Mouse (Mus musculus) retina, postnatal 7 days (tissue): ENCODE data around the gene Smpd2.

Source experiments
- DNase-seq: peaks from one replicate; pipeline ENCODE4 v3.0.0-alpha.2; 2012; ENCODE audit warnings: low read depth, low spot score

Smpd2 gene

DNA sequence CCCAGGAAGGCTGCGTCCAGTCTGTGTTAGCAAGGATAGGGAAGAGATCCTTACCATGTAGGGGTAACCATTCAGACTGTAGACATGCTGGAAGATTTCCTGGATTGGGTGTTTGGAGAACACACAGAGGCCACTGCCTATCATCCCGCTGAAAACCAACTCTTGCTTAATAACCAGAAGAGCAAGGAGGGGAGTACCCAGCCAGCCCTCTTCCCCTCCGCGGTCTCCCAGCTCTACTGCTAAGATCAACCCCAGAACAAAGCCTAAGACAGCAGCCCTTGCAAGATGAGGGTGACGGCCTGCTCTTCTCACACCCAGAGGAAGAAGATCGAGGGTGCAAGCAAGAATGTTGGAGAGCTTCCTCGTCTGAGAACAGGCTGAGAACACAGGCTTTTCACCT is 1.3 kb downstream of the Smpd2 start:
- DNase-seq = no peak

DNA sequence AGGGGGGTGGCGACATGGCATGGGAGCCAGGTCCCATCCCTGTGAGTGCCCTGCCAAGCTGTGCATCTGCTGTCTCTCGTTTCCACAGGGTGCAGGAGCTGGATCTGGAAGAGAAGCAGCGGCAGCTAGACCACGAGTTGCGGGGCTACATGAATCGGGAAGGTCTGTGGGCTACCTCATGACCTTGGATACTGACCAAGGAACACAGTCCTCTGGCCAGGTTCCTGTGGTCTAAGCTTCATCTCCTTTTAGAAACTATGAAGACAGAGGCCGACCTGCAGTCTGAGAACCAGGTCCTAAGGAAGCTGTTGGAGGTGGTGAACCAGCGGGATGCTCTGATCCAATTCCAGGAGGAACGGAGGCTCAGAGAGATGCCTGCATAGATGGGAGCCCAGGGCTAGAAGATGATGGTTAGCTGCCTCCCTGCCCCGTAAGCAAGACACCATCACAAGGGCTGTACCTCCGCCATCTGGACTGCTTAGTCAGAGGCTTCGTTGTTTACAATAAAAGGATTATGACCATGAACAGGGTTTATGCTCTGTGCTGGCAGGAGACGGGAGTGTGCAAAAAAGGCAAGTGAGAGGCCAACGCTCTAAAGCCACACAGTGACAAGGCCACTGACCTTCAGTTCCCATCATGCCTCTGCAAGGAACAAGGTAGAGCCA is 3.5 kb downstream of the Smpd2 start:
- DNase-seq = no peak

DNA sequence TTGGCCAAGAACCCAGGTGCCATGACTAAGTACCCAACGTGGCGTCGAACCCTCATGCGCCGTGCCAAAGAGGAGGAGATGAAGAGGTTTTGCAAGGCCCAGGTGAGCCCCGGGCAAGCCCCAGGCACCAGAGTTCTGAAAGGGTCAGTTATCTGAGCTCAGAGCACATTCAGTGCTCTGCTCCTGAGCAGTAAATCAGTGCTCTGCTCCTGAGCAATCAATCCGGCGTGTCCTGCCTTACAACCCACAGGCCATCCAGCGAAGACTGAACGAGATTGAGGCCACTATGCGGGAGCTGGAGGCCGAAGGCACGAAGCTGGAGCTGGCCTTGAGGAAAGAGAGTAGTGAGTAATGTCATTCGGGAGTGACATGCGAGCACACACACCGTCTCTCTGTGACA is 4.4 kb downstream of the Smpd2 start:
- DNase-seq = no peak

DNA sequence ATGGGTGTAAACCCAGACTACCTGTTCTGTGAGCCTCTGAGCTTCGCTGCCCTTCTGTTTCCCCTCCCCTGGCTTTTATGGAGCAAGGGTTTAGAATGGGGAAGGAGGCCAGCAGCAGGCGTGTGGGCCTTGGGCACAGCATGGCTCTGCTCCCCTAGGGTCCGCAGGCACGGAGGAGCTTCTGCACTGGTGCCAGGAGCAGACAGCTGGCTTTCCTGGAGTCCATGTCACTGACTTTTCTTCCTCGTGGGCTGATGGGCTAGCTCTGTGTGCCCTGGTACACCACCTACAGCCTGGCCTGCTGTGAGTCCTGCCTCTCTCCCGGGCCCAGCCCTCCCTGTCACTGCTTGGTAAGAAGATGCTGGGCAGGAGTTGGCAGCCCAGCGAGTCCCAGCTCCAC is 7.7 kb downstream of the Smpd2 start:
- no peak for DNase-seq

DNA sequence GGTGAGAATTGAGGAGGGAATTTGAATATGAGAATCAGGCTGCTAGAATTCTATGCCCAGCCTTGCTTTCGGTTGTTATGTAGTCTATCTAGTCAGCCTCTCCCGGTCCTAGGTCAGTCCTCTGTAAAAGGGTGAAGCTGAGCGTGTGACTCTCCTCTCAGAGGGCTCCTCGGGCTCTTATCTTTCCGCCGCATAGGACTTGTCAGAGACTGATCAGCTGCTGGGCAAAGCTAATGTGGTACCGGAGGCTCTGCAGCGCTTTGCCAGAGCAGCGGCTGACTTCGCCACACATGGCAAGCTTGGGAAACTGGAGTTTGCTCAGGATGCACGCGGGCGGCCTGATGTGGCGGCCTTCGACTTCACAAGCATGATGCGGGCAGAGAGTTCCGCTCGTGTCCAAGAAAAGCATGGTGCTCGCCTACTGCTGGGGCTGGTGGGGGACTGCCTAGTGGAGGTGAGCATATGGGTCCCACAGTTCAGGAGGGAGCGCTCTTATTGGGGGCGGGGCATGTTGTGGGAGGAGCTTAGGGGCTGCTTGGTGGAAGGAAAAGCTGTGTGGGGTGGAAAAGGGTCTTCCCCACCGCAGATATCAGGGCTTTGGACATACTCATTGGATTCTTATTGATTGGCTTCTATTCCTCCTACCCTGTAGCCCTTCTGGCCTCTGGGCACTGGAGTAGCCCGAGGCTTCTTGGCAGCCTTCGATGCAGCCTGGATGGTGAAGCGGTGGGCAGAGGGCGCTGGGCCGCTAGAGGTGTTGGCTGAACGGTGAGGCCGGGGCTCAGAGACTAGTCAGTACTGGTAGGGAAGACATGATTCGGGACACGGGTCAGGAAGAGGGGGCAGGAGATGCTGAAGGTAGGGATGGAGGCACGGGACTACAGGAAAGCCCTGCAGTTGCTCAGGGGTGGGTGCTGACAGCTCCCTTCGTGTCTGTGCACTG is 9.0 kb downstream of the Smpd2 start:
- no peak for DNase-seq

DNA sequence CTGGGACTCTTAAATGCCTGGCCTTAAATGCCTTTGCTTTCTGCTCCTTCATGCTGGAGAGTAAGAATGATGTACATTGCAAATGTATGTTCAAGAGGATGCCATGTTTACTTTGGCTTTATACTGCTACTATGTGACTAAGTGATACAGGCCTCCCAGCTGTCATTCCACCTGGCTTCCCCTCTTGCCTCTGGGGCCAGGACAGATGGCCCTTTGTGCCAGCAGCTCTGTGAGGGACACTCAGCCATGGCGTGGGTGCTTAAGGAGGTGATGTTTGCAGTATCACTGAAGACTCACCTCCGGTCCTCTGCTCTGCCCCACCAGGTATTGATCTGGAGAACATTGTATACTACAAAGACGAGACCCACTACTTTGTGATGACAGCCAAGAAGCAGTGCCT is 10.2 kb downstream of the Smpd2 start:
- no peak for DNase-seq

DNA sequence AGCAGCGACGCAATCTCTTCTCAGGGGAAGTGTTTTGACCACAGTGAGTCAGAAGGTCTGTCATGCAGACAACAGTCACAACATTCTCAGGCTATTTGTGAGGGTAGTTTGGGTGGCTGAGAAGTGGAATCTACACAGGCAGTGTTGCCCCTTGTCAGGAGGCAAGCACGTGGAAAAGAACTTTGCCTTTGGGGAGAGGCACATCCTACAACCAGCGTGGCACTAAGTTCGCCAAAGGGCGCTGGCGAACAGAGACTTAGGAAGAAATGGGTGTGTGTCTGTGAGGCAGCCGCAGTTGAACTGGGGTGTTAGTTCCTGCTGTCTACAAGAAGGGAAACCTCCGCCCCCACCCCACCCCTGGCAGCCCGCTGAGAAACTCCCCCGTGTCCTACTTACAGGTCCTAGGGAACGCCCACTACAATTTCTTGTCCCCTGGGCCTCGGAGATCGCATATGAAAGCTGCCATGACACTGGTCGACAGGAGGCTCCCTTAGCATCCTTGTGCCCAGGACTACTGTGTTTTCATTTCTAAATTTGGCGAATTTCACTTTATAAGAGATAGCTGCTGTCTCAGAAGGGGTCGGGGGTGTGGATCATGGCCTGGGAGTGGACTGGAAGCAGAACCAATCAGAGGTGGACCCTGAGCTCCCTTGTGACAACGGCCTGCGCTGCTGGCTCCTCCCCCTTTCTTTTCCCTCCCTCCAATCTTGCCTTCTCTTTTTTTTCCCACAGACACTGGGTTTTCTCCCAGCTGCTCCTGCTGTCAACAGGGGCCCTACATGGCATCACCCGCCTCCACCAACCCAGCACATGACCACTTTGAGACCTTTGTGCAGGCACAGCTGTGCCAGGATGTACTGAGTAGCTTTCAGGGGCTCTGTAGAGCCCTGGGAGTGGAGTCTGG is 12.6 kb downstream of the Smpd2 start:
- no peak for DNase-seq

DNA sequence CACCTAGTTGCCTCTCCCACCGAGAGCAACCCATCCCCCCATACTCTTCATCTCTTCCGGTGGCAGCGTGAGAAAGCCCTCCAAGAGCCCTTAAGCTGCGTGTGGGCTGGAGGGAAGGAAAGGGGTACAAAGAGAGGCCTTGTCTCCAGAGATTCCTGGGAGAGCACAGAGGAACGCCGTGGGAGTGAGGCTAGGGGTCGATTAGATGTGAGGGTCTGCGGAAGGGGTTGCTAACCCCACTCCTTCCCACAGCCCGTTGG is 13.2 kb downstream of the Smpd2 start:
- no peak for DNase-seq

DNA sequence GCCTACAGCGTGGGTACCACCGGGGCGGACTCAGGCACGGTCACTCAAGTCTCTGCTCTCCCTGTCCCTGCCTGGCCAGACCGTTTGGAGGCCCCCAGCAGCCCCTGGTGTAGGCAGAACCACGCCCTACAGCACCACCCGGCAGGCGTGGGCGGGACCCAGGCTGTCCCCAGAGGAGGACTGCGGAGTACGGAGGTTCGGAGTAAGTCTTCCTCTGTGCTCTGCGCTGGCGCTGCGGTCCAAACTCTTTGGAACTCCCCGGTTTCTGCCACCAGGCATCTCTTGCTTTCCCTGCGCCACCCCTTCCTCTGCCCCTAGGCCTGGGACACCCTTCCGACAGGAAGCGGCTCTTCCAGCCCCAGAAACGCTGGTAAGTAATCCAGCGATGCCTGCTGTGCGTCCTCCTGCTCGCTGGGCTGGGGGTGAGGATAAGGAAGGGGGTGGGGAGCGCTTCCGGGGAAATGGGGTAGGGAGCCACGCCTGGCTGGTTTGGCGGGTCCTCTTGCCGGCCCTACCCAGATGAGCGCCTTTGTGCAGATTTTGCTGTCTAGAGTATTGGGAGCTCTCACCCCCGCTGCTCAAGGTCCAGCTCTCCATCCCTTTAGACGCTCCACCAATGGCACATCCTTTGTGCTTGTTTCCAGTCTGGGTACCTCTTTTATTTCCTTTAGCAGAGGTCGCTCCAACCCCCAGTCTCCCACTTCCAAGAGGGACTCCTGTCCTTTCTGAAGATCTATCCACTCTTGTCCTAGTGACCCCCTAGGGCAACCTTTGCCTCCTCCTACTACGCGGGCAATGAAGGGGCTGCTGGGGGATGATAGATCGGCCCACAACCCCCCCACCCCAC is 13.8 kb downstream of the Smpd2 start, which contains the start of gene Mical1:
Gene Mical1, plus strand, starts transcription at position 144 of the 847 bp plus-strand sequence.
- DNase-seq = no peak

DNA sequence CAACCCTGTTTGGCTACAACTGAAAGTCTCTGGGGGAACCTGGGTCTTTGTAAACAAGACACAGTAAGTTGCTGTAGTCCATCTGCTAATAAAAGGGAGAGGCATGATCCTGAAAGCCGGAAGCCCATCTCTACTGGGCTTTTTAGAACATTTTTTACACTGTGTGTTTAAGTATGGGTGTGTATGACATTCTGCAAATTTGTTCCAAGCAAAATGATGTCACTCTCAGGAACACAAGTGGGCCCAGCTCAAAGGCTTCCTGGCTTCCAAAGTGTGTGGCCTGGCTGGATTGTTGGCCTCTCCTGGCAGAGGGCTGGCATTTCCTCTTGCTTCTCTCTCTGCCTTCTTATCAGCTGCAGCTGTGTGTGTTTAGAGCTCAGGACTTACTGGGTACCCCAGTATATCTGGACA is 15.2 kb downstream of the Smpd2 start:
- DNase-seq = no peak

DNA sequence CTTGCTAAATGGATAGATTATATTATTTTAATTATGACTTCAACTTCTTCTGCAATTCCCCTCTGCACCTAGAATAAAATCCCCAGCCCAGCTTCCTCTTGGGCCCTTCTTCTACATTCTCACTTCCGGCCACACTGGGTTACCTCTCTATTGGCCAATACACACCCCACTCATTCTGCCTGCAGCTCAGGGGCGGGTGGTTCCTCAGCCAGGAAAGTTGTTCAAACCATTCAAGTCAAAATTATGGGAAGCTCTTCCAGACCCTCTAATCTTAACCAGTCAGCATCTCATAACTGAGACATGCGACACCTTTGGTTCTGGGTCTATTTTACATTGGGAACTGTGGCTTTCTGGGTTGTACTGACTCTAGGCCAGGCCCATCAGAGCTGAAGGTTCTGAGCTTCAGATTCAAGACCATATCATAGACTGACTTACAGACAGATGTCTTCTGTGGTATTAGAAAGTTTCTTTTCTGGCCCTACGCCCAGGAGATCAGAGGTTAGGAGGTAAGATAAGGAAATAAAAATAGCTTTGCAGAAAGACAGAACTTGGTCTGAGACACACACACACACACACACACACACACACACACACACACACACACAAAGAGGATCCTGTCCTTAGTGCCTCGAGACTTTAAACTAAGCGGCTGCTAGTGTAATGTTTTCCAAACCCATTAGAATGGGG is 16.2 kb downstream of the Smpd2 start:
- DNase-seq = no peak

DNA sequence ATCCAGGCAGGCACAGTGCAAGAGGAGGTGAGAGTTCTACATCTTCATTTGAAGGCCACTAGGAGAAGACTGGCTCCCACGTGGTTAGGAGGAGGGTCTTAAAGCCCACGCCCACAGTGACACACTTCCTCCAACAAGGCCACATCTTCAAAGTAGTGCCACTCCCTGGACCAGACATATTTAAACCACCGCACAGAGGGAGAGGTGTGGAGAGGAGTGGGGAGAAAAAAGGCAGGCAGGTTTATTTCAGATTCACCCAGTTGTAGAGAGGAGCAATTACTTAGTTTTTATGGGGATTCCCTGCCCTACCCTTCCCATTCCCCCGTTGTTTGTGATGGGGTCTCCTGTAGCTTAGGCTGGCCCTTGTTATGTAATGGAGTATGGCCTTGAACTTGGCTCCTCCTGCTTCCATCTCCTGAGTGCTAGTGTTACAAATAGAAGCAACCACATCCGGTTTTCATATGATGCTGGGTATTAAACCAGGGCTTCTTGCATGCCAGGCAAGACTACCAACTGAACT is 17.1 kb downstream of the Smpd2 start:
- no peak for DNase-seq

DNA sequence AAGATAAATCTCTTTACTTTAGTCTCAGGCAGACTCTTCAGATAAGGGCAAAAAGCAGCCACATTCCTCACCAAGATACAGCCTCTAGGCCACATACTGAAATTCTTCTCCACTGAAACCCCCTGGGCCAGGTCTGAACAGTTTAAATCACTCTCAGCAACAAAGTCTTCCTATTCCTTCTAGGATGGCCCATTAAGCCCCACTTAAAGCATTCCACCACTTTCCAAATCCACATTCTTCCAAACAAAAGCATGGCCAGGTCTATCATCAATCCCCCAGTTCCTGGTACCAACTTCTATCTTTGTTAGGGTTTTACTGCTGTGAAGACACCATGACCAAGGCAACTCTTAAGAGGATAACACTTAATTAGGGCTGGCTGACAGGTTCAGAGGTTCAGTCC is 17.6 kb downstream of the Smpd2 start:
- no peak for DNase-seq

DNA sequence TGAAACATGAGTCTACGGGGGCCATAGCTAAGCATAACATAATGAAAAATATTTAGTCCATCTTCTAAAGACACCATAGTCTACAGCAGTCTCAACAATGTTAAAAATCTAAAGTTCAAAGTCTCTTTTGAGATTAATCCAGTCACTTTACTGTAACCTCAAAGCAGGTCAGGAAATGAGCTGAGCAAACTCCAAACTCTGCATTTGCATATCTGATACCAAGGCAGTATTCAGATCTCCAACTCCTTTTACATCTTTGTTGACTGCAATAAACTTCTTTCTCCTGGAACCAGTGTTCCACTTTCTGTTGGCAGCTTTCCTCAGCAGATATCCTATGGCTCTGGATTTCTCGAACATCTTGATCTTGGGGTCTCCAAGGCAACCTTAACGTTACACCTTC is 19.5 kb downstream of the Smpd2 start:
- DNase-seq = no peak

DNA sequence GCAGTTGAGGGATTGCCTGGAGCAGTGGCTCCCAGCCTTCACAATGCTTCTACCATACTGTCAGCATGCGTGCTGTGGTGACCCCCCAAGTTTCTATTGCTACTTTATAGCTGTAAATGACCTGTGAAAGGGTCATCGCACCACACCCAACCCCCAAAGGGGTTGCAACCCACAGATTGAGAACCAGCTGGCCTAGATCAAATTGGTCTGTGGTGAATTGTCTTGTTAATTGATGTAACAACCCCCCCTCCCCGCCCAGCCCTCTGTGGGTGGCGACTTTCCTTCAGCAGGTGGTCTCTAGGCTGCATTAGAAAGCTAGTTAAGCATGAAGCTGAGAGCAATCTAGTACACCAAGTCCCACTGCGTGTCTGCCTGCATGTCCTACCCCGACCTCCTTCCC is 22.8 kb downstream of the Smpd2 start:
- no peak for DNase-seq

DNA sequence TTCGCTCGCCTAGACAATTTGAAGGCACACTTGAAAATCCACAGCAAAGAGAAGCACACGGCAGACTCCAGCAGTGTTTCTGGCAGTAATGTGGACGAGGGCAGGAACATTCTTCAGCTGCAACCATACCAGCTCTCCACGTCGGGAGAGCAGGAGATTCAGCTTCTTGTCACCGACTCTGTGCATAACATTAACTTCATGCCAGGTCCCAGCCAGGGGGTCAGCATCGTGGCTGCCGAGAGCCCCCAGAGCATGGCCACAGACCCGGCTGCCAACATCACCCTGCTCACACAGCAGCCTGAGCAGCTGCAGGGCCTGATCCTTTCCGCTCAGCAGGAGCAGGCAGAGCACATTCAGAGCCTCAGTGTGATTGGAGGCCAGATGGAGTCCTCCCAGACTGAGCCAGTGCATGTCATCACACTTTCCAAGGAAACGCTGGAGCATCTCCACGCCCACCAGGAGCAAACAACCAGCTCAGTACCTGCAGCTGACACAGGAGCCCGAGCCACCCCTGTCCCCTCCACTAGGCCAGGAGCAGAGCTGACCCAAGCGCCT is 25.7 kb downstream of the Smpd2 start:
- no peak for DNase-seq

DNA sequence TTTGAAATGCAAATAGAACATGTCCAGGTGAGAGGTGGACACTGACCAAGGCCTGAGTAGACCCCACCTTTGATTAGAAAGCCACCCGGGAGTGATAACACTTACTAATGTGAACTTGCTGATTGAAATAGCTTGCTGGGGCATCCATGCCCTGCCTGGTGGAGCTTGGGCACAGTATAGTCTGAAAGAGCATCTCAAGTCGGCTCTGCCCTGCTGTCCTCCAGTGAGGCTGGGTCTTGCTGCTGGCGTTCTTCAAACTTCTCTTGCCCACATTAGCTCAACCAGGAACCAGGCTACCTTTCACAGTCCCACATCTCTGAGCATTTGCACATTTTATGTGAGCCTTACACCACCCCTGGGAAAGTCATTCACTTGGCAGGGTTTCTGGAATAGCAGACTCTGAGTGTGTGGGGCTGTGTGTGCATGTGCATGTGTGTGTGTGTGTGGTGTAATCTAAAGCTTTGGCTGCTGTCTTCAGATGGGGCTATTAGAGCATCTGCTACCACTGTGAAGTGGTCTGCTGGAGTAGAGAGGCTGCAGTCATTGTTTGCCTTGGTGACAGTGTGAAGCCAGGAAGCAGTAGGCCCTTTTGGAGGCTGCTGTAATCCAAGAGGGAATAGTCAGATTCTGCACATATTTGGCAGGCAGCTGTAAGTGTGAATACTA is 29.0 kb downstream of the Smpd2 start:
- no peak for DNase-seq

DNA sequence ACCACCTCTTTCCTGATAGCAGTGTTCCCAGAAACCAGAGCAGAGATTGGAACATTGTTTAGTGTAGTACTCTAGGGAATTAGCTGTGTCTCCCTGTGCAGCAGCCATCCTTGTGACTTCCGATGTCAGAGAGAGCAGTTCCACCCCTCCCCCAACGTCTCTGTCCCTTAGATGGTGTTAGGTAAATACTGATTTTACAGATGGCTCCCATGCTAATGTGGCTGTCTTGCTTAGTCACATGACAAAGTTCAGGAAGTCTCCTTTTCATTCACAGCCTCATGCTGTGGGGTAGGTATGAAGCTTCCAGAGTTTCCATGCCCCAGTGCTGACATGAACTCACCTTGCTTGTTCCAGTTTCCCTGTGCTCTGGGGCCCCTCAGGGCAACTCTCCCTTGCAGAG is 29.7 kb downstream of the Smpd2 start:
- no peak for DNase-seq

DNA sequence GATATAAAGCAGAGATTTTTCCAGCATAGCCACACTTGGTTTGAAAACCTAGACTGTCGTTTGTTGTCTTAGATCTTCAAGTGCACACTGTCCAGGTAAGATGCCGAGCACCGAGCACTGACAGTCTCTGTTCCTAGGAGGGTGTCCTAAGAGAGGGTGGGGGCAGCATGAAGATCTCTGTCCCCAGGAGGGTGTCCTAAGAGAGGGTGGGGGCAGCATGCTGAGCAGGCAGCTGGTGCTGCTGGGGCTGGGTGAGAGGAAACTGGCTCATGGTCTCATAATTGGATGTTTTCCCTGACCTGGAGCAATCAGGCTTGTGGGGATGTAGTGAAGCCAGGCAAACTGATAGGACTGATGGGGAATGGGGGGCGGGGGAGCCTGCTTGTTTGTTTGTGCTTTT is 30.2 kb downstream of the Smpd2 start:
- DNase-seq = no peak

DNA sequence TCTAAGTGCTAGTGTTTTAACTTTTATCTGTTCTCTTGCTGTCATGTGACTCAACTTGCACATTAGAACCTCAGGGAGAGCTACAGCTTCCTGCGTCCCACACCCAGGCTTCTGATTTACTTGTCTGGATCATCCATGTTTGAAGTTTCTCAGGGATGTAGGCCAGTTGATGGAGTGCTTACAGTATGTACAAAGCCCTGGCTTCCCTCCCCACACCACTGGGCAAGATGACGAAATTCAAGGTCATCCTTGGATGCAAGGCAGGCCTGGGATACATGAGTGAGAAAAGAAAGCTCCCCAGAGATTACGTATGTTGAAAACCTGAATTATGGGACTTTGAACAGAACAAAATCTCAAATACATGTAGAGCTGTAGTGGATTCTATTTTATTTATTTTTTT is 37.4 kb downstream of the Smpd2 start:
- no peak for DNase-seq
